Mouse (Mus musculus) naive thymus-derived CD4-positive, alpha-beta T cell, adult 2 months (primary cell): Measurements from ENCODE around the gene Tcf3.

ENCODE experiments used
- DNase-seq: peaks from one replicate; pipeline ENCODE4 v3.0.0-alpha.2; 2011; ENCODE audit warnings: low read depth

The Tcf3 gene

DNA sequence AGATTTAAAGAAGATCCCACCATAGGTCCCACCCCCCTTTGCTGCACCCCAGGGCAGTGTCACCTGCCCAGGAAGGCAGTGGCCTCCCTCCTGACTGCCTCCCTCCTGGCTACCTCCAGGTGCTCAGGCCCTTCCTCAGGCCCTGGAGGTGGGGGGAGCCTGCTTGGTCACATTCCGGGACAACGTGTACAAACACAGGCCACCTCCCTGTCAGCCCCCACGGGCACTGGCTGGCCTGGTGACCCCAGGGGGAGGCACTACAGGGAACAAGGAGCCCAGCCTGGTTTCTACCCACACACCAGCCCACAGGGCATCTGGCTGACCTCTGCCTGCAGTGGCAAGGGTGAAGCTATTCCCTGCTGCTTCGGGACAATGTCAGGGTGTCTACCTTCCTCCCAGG lies 4.5 kb upstream of the Tcf3 start:
- DNase-seq: no peak

DNA sequence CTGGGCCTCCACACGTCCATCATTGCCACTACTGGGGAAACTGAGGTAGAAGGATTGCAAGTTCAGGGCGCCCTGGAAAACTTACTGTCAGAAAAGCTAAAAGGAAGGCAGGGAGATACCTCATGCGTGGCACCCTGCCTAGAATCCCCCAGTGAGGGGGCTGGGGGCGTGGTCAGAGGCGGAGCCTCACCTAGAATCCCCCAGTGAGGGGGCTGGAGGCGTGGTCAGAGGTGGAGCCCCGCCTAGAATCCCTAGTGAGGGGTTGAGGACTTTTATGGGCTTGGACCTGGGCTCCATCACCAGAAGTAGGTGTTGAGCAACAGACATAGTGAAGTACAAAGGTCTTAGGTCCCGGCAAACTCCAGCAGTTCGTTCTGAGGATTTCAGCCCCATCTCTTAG lies 2.8 kb upstream of the Tcf3 start:
- DNase-seq: no peak

DNA sequence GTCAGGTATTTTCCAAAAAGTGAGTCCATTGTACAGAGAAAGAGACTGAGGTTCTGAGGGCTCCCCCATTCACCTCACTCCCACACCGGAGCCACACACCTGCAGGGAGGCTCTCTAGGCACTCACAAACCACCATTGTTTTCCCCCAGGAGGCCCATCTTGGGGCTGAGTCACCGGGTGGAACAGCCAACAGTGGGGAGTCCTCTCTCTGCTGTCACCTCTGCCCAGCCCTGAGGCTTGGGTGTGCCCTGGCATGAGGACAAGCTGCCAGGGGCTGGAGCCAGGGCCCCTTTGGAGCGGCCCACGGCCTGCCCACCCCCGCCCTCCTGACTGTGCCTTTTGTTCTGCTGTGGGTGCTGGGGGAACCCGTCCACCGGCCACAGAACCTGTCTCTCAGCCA lies 2.3 kb upstream of the Tcf3 start:
- no peak for DNase-seq

DNA sequence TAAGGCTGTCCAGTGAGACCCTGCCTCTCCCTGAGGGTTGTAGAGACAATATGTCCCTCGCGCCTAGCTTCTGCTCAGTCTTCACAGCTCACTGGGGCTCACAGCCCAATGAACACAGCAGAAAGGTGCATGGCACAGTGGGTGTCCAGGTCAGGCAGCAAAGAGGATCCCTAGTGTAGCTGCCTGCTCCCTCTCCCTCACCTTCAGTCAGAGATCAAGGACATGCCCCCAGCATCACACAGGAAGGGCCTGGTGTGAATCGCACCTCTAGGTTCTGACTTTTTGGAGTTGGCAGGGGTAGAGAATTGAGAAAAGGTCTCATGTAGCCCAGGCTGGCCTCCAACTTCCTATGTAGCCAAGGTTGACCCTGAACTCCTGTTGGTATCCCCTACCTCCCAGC lies 1.4 kb upstream of the Tcf3 start:
- peak; percentile 39 for DNase-seq

DNA sequence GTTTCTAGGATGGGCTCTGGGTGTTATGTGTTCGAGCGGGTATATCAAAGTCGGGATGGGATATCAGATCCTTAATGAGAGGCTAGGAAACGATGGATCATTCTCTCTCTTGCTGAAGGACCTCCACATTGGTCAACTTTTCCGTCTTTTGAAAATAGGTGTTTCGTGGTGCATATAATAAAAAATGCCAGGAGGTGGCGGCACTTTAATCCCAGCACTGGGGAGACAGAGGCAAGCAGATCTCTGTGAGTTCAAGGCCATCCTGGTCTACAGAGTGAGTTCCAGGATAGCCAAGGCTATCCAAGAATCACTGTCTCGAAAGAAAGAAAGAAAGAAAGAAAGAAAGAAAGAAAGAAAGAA lies 766 bp upstream of the Tcf3 start:
- DNase-seq: no peak

DNA sequence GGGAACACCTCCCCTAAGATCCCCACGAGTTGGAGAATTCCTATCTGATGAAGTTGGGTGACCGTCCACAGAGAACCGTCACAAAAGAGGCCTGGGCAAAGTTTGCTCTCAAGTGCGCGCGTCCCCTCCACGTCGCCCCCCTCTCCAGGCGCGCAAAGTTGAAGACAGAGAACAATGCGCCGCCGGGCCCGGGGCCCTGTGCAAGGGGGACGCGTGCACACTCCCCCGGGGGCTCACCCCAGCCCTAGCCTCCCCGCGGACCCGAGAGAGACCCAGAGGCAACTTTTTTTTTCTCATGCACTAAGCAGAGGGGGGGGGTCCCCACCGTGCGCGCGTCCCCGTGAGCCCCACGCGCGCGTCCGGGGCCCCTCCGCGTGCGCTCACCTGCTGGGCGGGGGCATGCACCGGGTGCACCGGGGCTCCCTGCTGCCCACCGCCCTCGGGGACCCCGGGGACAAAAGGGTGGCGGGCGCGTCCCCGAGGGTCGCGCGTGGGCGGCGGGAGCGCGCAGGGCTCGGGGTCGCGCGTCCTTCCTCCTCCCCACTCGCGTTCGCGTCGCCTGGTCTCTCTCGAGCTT lies 423 bp downstream of the Tcf3 start:
- no peak for DNase-seq

DNA sequence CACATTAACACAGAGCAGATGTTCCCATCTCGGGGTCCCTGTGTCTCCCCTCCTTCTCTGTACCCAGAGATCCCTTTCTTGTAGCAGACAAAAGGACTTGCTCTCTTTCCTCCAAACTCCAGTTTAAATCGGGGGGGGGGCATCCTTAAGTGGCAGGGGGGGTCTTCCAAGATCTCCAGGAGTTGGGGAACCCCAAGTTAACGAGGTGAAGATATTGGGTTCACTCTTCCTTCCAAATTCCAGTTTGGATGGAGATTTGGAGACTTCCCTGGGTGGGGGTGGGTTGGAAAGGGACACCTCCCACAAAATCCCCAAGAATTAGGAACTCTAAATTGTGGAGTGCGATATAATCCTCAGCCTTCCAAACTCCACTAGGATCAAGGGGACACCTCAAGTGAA lies 1.1 kb downstream of the Tcf3 start:
- no peak for DNase-seq

DNA sequence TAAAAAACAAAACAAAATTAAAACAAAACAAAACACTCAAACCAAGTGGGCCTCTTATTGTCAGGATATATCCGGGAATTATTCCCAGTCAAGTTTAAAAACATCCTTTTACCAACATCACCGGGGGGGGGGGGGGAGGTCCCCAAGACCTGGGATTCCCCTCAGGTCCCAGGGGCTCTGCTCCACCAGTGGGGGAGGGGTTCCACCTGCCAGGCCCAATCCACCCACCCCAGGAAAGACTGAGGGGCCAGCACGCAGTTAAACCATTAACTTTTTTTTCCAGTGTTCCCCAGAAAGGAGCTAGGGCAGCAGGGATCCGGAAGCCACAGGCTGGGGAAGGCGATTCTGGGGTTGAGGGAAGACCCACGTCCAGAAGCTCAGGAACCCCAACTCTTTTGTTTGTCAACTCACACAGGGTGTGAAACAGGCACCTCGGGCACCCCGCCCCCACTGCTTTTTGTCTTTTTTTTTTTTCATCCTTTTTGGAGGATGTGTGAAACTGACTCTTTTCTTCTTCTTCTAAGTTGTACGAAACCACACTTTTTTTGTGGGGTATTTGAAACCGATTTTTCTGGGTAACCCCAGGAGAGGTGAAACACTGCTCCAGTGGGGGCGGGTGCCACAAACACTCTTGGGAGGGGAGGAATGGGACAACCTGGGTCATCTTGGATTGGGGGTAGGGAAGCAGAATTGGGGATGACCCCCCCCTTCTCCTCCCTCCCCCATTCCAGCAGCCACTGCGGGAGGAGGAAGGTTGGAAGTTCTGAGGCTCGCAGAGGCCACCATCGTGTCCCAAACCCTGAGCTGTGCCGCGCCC lies 1.7 kb downstream of the Tcf3 start:
- DNase-seq: peak; percentile 61

DNA sequence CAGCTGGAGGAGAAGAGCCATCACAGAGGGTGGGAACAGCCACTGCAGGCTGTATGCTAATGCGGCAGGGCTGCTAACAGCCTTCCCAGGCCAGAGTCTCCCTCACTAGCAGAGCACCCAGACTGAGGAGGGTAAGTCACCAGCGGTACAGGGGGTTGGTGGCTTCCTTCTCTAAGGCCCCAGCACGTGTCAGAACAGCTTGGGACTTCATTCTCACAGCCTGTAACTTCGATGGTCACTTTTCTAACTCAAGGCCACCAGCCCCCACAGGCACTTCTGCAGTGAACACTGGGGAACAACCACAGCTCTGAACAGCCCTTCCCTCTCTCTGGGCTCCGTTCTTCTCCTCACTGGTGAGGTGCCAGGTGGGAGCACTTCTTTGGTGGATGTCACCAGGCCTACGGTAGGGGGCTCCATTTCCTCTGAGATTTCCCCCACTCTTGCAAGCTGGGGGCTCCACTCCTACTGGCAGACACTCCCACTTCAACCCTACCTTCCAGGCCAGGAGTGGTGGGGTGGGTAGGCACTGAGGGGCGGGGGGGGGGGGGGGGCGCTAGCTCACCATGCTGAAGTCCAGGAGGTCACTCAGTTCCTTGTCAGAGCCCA lies 3.0 kb downstream of the Tcf3 start:
- no peak for DNase-seq

DNA sequence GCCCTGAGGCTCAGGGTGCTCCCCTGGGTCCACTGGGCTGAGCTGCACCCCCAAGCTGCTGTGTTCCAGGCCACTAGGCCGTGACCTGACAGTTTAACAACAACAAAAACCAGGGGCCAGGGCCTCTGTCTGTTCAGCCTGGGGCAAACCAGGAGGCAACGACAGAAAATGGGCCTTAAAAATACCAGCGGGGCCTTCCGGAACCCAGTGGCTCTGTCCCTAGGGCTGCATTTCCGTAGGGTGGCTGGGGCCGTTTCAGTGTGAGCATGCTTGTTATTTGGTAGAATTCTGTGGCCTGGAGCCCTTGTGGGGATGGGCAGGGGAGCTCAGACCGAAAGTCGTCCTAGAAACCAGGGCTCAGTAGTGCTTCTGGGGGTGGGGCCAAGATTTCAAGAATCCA lies 3.6 kb downstream of the Tcf3 start:
- no peak for DNase-seq

DNA sequence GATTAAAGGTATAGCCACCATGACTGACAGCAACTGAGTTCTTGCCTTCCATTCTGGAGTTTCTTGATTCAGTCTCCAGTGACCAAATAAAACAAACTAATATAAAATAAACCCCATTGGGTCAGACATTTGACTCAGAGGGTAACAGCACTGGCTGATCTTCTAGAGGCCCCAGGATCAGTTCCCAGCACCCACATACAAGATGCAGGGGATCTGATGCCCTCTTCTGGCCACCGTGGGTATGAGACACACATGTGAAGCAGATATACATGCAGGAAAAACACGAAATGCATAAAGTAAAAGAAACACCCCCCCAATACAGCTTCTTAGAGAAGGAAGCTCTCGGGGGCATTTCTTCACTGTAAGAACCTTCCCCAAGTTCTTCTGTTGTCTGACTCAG lies 8.4 kb downstream of the Tcf3 start:
- DNase-seq: no peak

DNA sequence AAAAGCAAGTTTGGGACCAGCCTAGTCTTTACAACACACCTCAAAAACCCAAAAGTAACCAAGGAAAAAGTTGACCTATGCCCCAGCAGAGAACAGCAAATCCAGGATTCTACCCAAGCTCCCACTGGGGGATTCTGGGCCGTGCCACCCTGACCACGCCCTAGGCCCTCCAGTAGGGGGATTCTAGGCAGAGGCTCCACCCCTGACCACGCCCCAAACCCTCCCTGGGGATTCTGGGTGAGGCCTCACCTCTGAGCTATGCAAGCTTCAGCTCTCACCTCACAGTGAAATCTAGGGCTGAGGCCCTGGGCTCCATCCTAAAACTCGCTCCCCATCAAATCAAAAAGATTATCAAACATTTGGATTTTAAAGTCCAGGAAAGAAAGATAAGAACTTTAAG lies 9.9 kb downstream of the Tcf3 start:
- no peak for DNase-seq

DNA sequence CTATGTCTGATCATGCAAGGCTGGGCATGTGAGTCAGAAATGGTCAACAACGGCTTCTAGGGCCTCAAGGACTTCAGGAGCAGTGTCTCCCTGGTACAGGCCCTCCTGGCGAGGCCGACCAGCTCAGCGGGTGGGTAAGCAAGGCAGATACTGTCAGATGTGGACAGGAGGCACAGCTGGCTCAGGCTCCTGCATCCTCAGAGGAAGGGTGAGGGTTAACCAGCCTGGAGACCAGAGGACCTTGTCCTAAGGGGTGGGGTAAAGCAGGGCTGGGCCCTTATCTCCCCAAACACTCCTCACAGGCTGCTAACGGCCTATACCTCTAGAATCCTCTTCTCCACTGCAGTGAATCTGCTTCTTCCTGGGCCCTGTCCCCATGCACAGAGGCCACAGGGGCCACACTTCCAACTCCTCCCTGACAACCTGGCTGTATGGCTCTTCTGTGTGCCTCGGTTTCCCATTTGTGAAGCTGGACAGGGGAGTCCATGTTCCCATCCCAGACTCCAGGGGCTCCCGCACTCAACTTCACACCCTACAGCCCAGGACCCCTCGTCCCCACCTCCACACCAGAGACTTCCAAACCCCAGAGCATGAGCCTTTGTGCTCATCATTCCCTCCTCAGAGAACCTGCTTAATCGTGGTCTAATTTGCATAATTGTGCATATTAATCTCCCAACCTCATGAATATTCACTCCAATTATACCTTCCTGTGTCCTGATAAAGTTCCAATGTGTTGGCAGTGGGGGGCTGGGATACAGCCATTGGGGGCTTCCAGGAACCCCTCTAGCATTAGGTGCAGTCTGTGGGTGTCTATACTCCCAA lies 11.6 kb downstream of the Tcf3 start:
- DNase-seq: no peak

DNA sequence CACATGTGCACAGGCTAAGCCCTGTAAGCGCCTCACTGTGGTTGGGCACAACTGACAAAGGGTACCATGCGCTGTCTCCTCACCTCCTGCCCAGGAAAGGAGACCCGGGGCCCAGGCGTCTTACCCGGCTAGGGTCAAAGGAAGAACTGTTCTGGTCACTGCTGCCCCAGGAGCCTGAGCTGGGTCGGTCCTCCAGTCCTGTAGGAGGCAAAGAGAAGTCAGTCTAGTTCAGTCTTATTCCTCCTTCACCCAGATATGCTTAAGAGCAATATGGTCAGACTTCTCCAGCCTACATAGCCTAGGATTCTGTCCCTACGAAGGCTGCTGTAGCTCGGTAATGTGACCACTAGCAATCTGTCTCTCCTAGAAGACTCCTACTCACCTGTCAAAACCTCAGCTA lies 12.2 kb downstream of the Tcf3 start:
- DNase-seq: no peak

DNA sequence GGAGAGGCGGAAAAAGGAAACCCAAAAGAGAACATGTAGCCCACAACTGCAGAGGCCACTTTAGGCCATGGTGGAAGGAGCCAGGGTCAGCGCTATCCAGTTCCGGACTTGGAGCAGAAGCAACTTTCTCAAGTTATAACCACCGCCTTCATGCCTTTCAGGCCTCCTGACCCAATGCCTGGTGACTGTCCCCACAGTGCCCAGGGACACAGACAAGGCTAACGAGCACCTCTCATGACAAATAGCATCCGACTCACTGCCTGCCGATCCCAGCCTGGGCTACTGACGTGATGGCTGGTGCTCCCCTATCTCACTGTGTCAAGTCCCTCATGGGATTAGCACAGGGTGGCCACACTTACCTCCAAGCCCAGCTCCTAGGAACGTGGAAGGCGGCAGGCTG lies 12.7 kb downstream of the Tcf3 start:
- no peak for DNase-seq

DNA sequence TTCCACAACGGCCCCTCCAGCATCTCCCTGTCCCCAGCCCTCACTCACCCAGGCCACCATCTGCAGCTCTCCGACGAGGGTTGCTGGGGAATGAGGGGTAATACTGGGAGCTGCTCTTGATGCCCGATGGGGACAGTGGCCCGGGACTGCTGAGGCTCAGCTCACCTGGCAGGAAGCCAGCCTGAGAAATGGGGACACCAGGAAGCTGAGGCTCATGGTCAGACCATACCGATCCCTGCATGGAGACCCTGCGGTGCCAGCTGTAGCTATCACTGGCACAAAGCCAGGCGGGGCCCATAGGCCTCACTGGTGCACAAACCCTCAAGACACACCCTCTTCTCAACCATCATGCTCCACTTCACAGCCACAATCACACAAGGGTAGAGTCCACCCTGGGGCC lies 14.0 kb downstream of the Tcf3 start:
- DNase-seq: no peak

DNA sequence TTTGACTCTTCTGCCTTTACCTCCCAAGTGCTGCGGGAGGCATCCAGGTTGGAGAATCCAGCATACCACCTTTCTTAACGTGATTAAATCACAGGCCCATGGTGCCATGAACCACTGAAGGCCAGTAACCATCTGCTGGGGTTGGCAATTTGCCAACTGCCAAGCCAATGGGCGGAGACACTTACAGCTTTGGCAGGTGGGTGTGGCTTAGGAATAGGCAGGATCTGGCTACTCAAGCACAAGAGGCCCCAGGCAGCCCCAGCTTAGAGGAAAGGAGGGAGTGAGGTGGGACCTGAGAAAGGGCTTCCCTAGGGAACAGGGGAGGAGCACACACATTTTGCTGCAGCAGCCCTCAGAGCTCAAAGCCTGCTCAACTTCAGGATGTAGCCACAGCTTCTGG lies 15.1 kb downstream of the Tcf3 start:
- no peak for DNase-seq

DNA sequence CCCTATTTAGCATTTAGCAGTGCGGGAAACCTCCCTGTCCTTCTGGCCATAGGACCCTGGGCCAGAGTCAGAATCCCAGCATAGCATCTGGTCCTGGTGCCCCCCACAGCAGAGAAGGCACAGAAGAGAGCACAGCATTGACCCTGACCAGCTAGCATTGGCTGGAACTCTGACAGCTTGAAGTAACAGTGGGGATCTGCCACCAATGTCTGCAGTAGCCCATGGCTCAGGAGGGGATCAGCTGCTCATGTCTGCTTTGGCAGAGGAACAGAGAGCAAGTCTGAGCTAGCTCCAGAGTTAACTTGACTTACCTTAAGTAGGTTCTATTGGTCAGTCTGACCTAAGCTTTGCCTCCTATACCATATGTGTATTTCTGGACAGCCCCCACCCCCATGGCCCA lies 15.6 kb downstream of the Tcf3 start:
- no peak for DNase-seq

DNA sequence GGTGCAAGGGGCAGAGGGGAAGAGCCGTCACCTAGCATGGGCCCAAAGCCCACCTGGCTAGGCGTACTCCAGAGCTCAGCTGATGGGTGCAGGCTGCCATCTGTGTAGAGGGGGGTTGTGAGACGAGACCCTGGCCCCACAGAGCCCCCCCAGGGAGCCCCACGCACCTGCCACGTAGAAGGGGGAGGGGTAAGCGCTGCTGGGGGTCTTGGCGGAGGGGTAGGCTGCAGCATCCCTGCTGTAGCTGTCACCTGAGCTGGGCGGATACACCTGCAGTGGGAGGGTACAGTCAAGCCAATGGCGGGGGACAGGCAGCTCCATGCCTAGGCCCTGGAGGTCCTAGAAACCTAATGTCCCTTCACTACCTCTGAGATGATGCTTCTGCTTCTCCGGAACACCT lies 16.1 kb downstream of the Tcf3 start:
- no peak for DNase-seq

DNA sequence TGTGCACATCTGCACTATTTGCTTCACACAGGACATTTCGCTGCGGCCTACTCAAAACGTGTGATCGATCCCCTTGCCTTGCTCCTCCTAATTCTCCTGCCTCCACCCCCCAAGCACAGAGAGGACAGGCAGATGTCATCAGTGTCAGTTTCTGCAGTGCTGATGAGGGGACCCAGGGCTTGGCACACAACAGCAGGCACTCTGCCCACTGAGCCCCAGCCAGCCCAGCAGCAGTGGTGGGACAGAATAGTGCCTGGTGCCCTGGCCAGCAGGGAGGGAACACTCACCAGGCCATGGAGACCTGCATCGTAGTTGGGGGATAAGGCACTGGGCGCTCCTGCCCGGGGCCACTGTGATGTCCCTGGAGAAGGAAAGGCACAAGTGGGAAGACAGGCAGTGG lies 17.9 kb downstream of the Tcf3 start:
- no peak for DNase-seq

DNA sequence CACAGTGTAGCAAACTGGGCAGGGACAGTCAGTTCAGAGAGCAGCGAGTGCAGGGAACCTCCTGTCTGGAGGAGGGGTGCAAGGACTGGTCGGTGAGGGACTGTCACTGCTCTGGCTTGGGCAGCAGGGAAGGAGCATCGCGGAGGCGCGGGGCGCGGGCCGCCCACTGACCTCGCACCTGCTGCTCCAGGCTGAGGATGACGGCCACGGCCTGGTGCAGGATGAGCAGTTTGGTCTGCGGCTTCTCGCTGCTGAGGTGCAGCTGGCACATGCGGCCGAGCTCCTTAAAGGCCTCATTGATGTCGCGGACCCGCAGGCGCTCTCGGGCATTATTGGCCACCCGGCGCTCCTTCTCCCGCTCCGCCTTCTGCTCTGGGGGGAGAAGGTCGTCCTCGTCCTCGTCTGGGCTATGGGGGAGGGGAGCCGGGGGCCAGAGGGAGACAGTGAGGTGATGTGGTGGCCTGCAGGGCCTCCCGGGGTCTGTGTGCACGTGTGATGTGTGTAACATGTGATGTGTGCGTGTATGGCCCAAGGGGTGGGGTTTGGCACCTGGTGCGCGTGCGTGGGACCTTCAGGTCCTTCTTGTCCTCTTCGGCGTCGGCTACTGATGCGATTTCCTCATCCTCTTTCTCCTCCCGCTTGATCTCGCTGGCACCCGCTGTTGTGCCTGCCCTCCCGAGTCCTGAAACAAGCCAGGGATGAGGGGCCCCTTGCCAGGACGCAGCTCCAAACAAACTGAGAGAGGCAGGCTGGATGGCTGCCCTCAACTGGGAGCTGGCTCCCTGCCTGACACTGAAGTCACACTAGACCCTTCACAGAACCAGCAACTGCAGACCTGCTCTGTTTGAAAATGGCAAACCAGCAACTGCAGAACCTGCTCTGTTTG lies 20.5 kb downstream of the Tcf3 start:
- DNase-seq: no peak

DNA sequence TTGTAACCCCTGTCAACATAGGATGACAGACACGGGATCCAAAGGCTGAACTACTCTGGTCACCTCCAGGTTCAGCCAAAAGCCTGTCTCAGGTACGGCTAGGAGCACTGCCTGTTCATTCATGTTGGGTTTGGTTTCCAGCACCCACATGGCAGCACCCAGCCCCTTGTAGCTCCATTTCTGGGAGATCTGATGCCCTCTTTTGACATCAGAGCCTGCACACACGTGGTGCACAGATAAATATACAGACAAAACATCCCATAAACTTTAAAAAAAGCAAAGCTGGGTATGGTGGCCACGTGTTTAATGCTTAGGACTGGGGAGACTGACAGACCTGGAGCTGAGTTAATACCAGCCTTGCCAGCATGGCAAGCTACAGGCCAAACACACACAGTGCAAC lies 25.5 kb downstream of the Tcf3 start:
- DNase-seq: no peak
